Mouse (Mus musculus) embryonic facial prominence, embryonic 12.5 days (tissue): ENCODE results near the gene Ptgr1. TPM values are rescaled to one million over a fixed set of nuclear protein-coding genes. Genes with fewer than 3 reads are reported as not detected.

Experiments
- polyA plus RNA-seq: library from polyadenylated mRNA; unstranded; fragments of >200 nt; fragmentation: Nextera tagmentation; extraction: Ambion mirVana; gene quantifications from 2 replicates; pipeline ENCODE4 v1.2.1, GENCODE M21; 2016

Gene Ptgr1
- polyA plus RNA-seq, 1 experiment from 2014 or later, result 24.2 TPM

Other genes starting within 250 kb of the Ptgr1 start
- gene Olfr267, start 199.4 kb downstream of the Ptgr1 start, polyA plus RNA-seq, result not detected in 2 replicates
- gene Ecpas, start 74.4 kb downstream of the Ptgr1 start, polyA plus RNA-seq, result 42.3 and 44.7 TPM in 2 replicates
- gene Zkscan16, start 43.5 kb downstream of the Ptgr1 start, polyA plus RNA-seq, result 1.3 and 1.5 TPM in 2 replicates
- 11.0 and 11.4 TPM in 2 replicates for gene Dnajc25, start 7.9 kb upstream of the Ptgr1 start, polyA plus RNA-seq
- 15.4 and 17.9 TPM in 2 replicates for gene Gm20503, start 16.1 kb upstream of the Ptgr1 start, polyA plus RNA-seq
- 181 and 183 TPM in 2 replicates for gene Gng10, start 48.0 kb upstream of the Ptgr1 start, polyA plus RNA-seq
- gene AI481877, start 151.9 kb upstream of the Ptgr1 start, polyA plus RNA-seq, result not detected in 2 replicates
- gene Ugcg, start 202.1 kb upstream of the Ptgr1 start, polyA plus RNA-seq, result 13.6 and 13.9 TPM in 2 replicates